Mouse (Mus musculus) skeletal muscle tissue, adult 2 months (tissue): ENCODE results near the gene Ipo13.
A peak's percentile ranks its signal among the peaks of the same experiment; 100 is the strongest.

Experiments
- DNase-seq: peaks from one replicate; pipeline ENCODE4 v3.0.0-alpha.2; 2012; ENCODE audit warnings: low read depth, low spot score

The Ipo13 gene

DNA sequence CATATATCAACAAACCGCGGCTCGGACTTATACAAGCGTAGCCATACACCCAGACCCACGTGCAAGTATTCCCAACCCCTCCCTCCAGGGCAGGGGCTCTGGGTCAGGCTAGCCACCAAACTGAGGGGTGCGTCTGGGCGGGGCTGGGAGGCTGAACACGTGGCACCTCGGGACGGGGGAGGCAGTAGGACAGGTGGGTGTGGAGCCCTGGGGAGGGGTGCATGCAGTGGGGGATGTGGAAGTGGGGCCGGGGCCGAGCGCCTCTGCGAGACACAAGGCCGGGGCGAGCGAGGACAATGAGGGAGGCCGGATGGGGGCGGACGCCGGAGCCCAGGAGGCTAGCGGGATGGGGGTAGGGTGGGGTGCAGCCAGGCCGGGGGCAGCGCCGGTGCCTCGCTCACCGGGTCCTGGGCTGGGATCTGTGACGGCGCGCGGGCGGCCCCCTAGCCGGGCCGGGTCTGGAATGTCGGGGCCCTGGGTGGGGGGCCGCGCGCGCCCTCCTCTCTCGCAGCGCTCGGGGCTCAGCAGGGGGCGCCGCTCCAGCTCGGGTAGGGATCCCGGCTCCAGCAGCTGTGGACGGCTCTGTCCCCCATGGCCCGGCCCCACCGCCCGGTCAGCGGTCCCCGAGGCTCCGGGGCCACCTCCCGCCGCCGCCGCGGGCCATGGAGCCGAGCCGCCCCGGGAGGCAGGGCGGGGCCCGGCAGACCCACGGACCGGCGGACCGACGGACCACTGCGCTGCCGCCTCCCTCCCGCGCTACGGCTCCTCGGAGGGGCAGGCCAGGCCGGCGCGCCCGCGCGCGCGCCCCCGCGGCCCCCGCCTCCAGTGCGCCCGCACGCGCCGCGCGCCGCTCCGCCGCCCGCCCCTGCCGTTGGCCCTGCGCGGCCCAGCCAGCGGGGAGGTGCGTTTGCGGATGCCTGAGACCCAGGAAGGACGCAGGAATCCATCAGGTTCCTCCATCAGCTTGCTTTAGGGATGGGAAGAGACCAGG, 31.8 kb downstream of the Ipo13 start, which contains the start of gene B4galt2:
Gene B4galt2, minus strand, starts transcription at position 787 of the 991 bp plus-strand sequence.
- no peak for DNase-seq

DNA sequence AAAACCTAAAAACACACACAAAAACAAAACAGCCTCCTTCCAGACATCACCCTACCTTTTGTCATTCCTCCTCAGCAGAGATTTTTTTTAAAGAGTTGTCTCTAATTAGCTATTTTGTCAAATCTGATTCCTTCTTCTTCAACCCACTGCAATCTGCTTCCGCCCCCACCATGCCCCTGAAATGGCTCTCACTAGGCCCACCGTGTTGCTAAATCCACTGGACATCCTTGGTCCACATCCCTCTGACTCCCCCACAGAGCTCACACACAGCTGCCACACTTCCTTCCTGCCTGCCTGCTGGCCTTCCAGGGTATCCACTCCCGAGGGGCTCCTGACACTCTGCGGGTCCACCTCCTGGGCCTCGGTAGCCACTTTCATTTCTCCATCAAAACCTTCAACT, 36.1 kb downstream of the Ipo13 start:
- DNase-seq: no peak

DNA sequence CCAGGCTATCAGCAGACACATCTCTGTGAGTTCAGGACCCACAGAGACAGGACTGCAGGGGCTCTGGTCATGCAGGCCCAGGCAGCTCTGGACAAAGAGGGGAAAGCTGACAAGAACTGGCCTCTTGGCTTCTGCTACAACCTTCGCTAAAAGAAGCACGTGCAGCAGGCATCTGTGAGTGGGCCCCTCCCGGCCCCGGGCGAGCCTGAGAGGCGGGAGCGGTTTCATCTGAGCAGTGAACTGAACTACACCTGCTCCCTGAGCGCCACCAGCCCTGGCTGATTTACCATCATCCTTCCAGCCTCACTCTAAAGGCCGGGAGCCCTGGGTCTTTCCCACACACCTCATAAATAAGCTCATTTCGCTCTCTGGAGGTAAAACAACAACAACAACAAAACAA, 36.5 kb downstream of the Ipo13 start:
- DNase-seq: no peak

DNA sequence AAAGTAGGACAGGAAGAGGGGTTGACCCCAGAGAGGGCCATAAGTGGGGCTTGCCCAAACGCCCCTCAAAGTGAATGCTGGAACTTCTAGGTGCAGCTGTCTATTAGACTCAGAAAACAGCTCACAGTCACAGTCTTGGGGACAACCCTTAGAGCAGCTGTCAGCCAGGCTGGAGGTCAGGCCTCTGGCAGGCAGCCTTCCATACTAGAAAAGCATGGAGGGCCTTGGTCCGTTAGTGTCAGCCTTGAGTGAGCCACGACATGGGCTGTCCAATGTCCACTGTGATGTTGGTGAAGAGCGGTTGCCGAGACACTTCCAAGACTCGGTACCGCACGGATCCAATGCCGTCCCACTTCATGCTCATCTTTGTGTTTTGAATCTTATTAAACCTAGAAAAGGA, 41.2 kb downstream of the Ipo13 start:
- DNase-seq: no peak

DNA sequence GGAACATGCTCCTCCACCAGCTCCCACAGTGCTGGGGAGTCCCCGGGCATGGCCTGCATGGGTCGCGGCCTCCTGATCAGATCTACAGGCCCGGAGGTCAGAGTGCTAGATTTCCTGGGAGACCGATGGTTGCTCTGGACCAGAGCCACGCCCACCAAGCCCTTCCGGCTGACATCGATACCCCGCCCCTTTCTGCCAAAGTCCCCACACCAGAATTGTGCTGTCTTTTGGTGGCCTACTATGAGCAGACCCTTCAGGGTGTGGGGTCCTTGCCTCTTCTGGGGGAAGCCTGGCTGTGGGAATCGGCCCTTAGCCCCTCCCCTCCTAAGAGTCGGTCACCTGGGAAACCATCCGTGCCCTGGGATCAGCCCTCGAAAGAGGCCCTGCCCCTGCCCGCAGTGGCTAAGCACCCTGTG, 42.3 kb downstream of the Ipo13 start, which contains the start of gene Ccdc24:
Gene Ccdc24, minus strand, starts transcription at position 87 of the 416 bp plus-strand sequence.
- no peak for DNase-seq

DNA sequence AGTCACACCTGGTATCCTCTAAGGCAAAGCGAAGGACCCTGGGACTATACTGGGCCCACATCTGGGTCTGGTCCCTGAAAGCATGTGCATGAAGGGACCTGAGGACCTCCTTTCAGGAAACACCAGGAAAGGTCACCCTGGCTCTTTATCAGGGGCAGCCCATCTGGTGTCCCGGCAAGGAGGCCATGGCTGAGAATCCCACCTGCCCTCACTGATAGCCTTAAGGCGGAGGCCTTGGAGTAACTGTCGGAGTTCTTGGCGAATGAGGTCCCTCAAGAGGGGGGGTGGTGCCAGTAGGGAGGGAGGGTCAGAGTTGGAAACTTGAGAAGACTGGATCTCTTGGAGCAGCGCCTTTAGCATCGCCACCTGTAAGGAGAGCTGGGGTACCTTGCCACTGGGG, 43.0 kb downstream of the Ipo13 start:
- DNase-seq: no peak

DNA sequence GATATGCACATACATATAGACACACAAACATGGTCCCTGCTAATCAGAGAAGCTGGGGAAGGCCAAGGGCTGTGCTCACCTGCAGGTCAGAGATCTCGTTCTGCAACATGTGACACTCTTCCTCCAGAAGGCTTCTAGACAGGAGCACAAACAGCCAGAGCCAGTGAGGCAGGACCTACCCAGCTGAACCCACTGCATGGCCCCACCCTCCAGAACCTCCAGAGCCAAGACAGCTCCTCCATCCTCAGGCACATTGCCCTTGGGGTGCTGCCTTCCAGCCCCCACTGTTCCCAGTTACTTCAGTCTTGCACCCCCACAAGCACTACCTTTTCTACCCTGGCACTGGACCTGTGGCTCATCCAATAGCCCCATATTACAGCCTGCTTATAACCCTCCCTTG, 44.4 kb downstream of the Ipo13 start:
- no peak for DNase-seq

DNA sequence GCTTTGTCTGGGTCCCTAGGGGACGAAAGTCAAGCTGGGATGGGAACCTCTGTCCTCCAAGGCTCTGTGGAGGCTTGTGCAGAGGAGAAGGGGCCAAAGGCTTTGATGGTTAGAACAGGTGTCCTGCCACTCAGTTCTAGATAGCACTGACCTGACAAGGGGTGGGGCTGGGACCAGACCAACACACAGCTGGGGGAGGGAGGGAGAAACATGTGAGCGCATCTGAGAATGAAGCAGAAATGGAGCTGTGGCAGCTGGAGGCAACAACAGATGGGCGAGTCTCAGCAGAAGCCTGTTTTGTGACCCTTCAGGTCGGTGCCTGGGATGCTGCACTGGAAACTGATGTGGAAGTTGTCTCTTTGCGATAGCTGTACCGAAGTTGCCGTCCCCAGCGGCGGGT, 45.5 kb downstream of the Ipo13 start:
- no peak for DNase-seq

DNA sequence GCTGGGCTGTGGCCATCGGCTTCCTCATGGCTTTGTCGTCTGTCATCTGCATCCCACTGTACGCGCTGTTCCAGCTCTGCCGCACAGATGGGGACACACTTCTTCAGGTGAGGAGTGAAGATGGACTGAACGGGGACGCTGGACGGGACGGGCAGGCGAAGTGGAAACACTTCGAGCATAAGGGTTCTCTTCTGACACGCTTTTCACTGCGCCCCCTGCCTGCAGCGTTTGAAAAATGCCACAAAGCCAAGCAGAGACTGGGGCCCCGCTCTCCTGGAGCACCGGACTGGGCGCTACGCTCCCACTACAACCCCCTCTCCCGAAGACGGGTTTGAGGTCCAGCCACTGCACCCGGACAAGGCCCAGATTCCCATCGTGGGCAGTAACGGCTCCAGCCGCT, 47.0 kb downstream of the Ipo13 start:
- DNase-seq: no peak

DNA sequence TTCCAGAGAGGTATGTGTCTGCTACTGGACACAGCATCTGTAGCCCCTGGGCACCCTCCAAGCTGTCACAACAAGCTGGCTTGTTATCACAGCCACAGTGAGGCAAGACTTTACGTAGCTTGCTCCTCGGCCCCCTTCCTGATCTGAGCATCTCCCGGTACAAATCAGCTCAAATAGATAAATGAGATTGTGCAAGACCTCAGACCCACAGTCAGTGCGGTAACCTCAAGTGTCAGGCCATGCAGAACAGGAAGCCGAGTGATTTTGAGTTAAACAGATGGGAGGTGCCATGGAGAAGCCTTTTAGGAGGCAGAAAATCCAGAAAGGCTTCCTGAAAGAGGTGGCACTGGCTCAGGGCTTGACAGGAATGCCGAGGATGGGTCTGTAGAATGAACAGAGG, 47.8 kb downstream of the Ipo13 start:
- DNase-seq: no peak

DNA sequence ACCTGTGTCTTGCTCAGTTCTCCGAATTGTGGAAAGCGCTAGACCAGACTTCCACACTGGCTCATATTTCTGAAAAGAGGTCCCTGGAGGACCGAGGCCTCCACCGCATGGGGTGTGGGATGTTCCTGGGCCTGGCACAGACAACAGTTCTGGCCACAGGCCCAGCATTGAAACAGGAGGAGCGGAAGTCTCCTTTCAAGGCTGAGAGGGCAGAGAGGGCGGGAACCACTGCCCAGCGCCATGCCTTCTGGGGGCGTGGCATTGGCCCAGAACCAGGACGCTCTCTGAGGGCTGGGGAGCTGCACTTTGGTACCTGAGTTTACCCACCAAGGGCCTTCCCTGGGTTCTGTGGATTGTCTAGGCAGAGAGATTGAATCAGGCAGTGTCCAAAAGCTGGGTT, 48.7 kb downstream of the Ipo13 start:
- peak; percentile 88 for DNase-seq

DNA sequence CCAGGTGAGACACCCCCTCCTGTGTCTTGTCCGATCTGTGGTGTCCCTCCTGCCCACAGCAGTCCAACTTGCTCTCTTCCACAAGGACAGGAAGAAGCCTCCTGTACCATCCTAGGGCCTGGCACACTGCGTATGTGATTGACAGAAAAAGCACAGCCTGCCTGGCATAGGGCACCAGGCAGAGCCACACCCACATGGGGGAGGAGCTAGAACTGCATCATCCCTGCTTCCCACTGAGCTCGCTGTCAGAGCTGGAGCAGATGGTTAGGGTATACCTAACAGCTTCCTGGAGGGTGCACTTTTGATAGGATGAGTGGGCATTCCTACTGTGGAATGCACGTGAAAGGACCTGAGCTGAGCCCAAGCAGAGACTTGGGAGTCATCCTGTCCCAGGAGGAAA, 52.0 kb downstream of the Ipo13 start:
- no peak for DNase-seq

DNA sequence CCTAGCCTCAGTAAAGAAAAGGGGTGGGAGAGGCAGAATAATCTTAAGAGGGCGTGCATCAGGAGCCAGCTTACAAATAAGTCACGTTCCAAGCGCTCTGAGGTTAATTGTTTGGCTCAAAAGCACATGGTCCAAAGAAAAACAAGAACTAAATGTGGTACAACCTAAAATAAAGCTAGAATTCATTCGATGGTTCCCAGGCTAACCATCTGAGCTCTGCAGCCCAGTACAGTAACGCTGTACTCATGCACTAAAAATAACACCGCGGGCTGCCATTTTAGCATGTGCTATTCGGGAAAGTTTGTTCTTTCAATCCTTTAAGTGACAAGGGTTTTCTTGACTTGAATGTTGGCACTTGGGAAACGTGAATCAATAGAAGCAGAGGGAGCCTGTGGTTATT, 54.2 kb downstream of the Ipo13 start:
- DNase-seq: no peak

DNA sequence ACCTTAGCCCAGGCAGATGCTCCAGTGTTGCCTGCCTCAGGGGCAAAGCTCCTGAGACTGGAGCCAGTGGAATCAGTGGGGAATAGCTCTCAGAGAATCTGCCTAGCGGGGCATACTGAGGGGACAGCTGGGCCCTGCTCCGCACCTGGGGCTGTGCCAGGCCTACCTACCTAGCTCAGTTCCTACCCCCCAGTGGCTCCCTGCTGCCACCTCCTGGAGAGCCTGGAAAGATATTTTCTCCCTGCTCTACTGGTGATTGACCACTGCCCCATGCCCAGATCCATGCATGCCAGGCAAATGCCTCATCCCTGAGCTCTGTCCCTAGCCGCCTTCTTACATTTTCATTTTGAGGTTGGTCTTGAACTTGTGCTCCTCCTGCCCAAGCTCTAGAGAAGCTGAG, 56.0 kb downstream of the Ipo13 start:
- peak; percentile 67 for DNase-seq

DNA sequence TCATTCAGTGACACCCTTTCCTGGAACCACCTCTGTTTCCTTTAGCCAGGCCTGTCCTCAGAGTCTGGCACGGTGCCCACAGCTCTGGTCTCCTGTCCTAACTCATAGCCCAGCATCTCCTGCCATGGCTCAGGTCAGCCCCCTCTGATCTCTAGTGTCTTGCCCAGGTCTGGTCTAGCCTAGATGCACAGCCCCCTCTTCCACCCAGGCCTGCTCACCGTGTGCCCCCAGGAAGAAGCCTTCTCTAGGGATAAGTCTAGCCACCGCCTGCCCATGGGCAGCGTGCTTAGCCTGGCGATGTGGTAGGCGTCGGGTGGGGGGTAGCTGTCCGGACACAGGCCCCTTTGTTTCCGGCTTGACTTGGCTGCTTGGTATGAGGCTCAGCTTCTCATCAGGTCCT, 59.7 kb downstream of the Ipo13 start:
- no peak for DNase-seq

DNA sequence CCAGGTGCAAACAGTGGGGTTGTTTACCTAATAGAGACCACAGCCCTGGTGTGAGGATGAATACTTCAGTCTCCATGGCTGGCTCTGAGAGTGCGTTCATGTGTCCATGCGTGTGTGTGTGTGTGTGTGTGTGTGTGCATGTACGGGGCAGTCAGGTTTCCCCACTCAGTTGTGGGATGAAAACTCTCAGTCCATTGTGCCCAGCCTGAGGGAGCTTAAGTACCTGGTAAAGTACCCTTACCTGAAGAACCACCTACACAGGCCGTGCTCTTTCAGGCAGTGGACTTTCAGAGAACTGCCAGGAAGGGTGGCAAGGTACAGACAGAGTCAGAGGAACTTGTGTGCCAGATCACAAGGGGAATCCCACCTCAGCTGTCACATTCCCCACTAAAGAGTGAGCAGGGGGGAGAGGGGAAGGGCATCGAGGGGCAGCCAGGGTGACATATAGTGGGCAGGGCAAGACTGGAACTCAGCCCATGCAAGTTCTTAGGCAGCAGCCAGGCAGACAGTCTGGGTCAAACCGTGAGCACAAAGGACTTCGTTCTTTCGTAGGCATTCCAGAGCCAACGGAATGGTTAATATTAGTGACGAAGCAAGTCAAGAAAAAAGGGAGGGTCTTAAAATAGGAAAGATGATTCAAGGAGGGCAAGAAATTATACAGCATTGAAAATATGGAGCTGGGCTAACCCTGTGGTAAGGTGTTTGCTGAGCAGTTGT, 62.5 kb downstream of the Ipo13 start:
- DNase-seq: no peak

DNA sequence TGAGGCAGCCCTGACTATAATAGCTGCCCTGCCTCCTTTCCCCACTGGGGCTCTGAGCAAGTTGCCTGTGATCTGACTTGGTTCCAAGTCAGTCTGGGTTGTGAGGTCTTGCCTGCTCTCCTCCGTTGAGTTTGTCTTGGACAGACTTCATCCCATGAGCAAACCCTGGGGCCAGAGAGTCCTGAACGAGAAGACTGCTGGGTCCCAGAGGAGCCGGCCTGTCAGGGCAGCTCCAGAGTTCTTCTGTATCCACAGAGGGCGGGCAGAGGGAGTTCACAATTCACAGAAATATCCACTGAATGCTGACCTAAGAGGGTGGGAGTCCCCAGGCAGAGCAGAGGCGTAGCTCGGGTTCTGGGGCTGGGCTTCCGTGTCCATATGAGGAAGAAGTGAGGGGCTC, 63.9 kb downstream of the Ipo13 start:
- DNase-seq: peak; percentile 55

DNA sequence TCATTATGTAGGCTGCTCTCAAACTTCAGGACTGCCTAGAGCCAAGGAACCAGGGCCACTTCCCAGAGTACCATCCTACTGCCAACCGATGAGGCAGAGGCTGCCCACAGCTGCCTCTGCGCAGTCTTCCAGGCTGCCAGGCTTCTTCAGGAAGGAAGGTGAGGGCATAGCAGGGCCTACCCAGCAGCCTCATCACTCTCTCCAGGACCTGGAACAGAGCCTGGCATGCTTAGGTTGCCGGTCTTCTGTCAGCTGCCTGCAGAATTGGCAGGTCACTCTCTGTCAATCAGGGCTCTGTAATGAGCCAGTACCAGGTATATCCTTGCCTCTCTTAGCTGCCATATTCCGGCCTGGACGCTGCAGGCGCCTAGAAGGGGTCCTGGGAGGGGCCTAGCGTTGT, 64.6 kb downstream of the Ipo13 start:
- peak; percentile 74 for DNase-seq

DNA sequence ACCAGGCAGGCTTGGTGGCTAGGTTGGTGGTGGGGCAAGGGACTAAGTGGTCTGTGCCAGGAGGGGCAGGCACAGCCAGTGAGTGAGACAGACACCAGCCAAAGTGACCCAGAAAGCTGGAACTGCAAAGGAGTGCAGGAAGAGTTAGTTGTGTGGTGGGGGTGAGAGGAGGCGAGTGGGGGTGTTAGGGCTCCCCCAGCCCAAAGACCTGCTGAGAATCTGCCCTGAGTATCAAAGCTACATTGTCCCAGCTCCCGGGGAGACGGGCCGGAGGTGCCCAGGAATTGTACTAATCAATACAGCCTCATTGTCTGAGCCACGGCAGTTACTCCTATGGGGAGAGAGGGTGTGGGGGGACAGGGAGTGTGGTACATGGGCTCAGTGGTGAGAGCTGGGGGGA, 65.3 kb downstream of the Ipo13 start:
- no peak for DNase-seq

DNA sequence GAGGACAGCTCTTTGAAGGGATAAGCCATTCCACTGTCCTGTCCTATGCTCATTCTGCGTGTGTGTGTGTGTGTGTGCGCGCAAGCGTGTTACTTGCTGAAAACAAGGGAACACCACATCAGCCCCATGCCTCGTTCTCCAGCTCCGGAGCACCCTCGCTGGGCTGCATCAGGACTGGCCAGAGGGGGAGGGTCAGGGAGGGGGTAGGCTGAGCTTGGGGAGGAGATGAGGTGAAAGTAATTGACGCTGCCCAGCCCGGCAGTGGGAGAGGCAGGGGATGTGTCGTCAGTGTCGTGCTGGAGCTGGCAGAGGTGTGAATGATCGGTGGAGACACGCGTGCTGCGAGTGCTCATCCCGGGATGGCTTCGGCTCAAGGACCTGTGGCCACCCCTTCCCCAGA, 65.7 kb downstream of the Ipo13 start:
- no peak for DNase-seq

DNA sequence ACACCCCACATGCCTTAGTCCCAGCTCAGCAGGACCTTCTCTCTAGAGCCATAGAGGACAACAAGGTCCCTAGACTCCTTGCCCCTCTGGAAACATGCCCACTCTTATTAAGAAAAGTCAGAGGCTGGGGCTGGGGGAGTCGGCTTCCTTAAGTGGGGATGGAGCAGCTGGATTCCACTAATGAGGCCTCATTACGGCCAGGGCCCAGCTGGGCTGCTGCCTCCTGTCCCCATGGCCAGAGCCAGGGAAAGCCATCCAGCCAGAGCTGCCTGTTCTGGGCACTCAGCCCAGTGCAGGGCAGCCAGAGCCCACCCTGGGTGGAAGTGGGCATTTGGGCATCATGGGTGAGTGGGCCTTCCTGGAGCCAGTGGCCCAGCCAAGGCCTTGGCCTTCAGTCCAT, 67.8 kb downstream of the Ipo13 start:
- DNase-seq: no peak

DNA sequence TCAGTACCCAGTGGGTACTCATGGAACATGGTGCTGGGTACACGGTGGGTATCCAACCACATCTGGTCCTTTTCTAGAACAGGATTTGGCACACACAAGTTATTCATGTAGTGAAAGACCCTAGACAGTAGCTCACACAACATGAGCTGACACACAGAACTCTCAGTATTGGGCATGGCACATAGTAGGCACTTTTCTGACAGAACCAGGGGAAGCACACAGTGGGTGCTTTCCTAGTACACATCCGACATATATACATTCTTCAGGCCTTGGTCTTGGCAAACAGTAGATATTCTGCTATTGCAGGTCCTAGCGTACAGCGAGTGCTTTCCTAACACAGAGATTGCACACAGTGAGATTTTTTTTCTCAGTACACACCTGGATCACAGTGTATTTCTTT, 68.5 kb downstream of the Ipo13 start:
- DNase-seq: no peak

DNA sequence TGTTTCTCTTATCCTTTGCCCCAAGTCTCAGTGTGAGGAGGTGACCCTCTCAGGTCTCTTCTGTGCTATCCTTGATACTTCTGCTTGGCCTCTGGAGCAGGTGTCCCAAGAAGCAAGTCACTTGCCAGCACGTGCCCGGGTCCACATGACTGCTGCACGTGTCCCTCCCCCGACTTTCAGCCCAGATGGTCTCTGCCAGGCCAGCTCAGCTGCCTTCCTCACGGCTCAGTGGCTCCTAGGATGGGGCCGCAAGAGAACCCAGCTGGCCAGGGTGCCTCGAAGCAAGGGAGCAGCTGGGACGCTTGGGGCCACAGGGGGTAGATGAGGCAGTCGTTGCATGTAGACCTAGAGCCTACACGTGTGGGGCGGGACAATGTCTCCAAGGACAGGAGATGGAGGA, 69.5 kb downstream of the Ipo13 start:
- DNase-seq: no peak
